Mouse (Mus musculus) kidney, adult 10 weeks (tissue): ENCODE results near the gene Olfr1123. TPM values are rescaled to one million over a fixed set of nuclear protein-coding genes. Genes with fewer than 3 reads are reported as not detected.

ENCODE experiments used
- polyA plus RNA-seq: library from polyadenylated mRNA; stranded (reverse); fragments of 350-450 nt; fragmentation: Illumina TruSeq; extraction: RNeasy Lipid Tissue Mini Kit (QIAGEN cat#74804); gene quantifications from one replicate; pipeline ENCODE4 v1.2.3, GENCODE M21; 2014; ENCODE audit warnings: low read depth, low replicate concordance

Gene Olfr1123
- not detected for polyA plus RNA-seq

GRCm38 (mm10) chr2:87416335-87416734, at the start of gene Olfr1123:
Olfr1123 (plus strand) TSS chr2:87416635.

DNA sequence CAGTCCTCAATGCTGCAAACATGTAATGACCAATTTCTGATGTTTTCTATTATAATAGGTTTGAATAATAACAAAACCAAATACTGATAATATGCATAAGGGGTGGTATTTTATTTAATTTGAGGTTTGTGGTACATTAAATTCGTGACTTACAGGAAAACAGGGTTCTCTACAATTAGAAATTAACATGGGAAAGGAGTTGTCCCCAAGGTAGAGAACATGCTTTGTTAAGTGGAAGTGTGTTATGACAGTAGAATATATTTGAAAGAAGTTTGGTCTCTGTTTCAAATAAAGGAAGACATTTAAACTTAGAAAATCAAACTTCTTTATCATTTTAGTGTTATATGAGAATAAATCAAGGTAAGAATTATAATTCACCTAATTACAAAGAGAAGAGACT, 46.8 kb upstream of the Olfr1123 start, which contains the start of gene Olfr1121:
Gene Olfr1121, plus strand, starts transcription at position 301 of the 400 bp plus-strand sequence.

DNA sequence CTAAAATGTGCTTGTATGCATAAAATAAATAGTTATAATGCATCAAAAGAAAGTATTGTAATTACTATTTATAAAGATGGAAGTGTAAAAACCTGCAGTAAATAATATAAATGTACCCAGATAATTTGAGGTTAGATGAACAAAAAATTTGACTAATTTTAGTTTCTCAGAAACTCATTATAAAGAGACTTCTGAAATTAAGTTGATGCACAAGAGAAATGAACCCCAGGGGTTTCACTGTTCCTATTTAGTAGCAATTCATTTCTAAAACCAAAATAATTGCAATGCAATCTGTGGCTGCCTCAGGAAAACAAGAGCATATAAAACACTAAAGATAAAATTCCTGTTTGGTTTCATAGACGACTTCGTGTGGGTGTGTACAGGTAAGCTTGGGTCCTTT, 30.9 kb upstream of the Olfr1123 start, which contains the start of gene Olfr1122:
Gene Olfr1122, plus strand, starts transcription at position 301 of the 400 bp plus-strand sequence.

GRCm38 (mm10) chr2:87429975-87430374, 13.5 kb downstream of the Olfr1123 start, which contains the start of gene Olfr1124:
Olfr1124 (plus strand) TSS chr2:87430275.

GRCm38 (mm10) chr2:87453662-87454061, 37.2 kb downstream of the Olfr1123 start, which contains the start of gene Olfr1126:
Olfr1126 (plus strand) TSS chr2:87453962.

Other genes with a start within 250 kb of the Olfr1123 start
- gene Olfr1112, start 228.8 kb upstream of the Olfr1123 start, polyA plus RNA-seq, result not detected
- not detected for gene Olfr1113, start 207.7 kb upstream of the Olfr1123 start, polyA plus RNA-seq
- gene Olfr1115, start 168.6 kb upstream of the Olfr1123 start, polyA plus RNA-seq, result not detected
- not detected for gene Olfr1116, start 149.1 kb upstream of the Olfr1123 start, polyA plus RNA-seq
- not detected for gene Olfr1118, start 109.1 kb upstream of the Olfr1123 start, polyA plus RNA-seq
- gene Olfr1120, start 61.8 kb upstream of the Olfr1123 start, polyA plus RNA-seq, result not detected
- gene Olfr1121, start 46.7 kb upstream of the Olfr1123 start, polyA plus RNA-seq, result not detected
- not detected for gene Olfr1122, start 30.8 kb upstream of the Olfr1123 start, polyA plus RNA-seq
- not detected for gene Olfr1124, start 13.6 kb downstream of the Olfr1123 start, polyA plus RNA-seq
- not detected for gene Olfr1126, start 37.3 kb downstream of the Olfr1123 start, polyA plus RNA-seq
- not detected for gene Pramel7, start 80.5 kb downstream of the Olfr1123 start, polyA plus RNA-seq
- not detected for gene Pramel6, start 89.9 kb downstream of the Olfr1123 start, polyA plus RNA-seq
- not detected for gene Olfr153, start 115.2 kb downstream of the Olfr1123 start, polyA plus RNA-seq
- gene Olfr1128, start 128.9 kb downstream of the Olfr1123 start, polyA plus RNA-seq, result not detected
- gene Olfr1129, start 157.3 kb downstream of the Olfr1123 start, polyA plus RNA-seq, result not detected
- not detected for gene Olfr1130, start 189.6 kb downstream of the Olfr1123 start, polyA plus RNA-seq
- not detected for gene Olfr1131, start 210.5 kb downstream of the Olfr1123 start, polyA plus RNA-seq
- not detected for gene Olfr1132, start 220.9 kb downstream of the Olfr1123 start, polyA plus RNA-seq
- gene Olfr1133, start 230.7 kb downstream of the Olfr1123 start, polyA plus RNA-seq, result not detected
- gene Olfr1134, start 241.8 kb downstream of the Olfr1123 start, polyA plus RNA-seq, result not detected